Mouse (Mus musculus) 416B (cell line): ENCODE data around the gene Bola2.
A peak's percentile ranks its signal among the peaks of the same experiment; 100 is the strongest.
"Not testable (repeated sequence)": the region's sequence is repeated elsewhere in the genome, so short reads cannot be mapped to it uniquely, and the experiment has no call there.

Source experiments
- DNase-seq: peaks from one replicate; pipeline ENCODE4 v3.0.0; 2011; ENCODE audit warnings: low read depth

Bola2 gene

DNA sequence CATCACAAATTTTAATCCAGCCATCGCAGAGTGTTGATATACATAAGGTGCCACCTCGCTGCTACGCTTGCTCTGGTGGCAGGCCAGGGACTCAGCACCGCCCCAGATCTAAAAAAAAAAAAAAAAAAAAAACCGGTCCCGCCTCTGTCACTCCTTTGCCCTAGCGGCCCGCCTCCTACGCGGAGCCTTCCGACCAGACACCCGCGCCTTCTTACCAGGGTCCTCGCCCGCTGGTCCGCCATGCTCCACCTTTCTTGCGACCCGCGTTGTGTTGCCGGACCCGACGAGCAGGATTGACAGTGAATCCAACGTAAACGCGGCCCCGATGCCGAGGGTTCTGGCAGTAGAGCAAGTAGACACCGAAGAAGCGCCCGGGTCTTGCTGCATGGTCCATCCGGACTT is at the start of gene Bola2:
Gene Bola2, plus strand, starts transcription at position 192 of the 402 bp plus-strand sequence.
- DNase-seq: peak; percentile 92

DNA sequence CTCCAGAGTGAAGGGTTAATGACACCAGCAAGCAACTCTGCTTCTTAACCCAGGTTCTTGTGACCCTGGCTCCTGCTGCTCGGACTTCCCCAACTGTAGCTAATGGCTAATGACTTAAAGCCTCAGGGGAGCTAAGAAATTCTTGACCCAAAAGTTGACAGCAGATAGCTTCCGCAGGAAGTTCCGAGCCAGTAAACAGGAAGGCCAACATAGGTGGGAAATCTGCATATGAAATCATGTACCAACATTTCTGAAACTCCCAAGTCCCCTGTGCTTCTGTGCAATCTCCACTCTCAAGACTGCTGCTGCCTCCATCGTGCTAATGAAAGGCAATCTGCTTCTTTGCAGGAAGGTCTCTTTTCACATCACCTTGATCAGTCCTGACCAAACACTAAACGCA is 49.5 kb upstream of the Bola2 start:
- DNase-seq: no peak

DNA sequence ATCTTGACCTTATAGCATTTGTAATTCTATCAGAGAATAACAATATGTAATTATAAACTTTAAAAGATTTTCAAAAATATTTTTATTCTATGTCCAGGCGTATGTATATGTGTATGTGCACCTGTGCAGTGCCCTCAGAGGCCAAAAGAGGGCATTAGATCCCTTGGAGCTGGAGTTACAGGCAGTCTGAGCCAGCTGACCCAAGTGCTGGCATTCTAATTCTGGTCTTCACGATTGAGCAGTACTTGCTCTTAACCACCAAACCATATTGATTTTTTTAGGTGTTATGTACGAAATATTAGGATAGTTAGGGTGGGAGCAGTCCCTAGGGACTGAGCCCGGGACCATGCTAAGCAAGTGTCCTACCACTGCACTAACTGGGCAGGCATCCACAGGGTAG is 46.7 kb upstream of the Bola2 start:
- DNase-seq: peak; percentile 83

DNA sequence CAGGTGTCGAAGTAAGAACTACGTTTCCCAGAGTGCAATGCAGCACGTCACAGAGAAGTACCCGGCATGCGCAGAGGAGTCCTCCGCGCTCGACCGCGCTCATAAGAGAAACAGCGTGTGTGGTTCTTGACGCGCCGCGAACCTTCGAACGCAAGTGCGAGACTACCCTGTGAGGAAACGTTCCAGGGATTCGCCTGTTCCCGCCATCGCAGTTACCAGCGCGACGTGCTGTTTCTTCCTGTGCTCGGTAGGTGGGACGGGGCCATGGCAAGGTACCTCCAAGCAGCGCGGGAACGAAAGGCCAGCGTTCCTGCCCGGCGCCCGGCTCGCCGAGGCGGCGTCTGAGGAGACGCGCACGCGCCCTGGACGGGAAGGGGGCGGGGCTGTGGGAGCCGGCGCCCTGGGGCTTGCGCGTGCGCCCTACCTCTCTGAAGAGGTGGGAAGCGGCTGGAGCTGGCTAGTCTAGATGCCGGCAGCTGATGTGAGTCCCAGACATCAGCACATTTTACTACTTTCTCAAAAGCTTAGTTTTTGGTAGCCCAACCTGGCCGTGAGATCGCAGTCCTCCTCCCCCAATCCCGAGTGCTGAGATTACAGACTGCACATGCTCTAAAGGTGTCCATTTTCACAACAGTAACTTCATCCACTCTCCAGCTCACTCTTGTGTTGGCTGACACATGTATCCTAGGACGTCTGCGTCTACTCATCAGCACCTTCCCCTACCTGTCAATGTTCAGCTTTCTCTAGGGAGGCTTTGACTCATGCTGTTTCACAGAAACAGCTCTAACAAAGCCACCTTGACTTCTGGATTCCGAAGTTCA is 45.8 kb upstream of the Bola2 start, which contains the start of gene Sgf29:
Gene Sgf29, plus strand, starts transcription at position 79 of the 821 bp plus-strand sequence.
- DNase-seq: peak; percentile 94

DNA sequence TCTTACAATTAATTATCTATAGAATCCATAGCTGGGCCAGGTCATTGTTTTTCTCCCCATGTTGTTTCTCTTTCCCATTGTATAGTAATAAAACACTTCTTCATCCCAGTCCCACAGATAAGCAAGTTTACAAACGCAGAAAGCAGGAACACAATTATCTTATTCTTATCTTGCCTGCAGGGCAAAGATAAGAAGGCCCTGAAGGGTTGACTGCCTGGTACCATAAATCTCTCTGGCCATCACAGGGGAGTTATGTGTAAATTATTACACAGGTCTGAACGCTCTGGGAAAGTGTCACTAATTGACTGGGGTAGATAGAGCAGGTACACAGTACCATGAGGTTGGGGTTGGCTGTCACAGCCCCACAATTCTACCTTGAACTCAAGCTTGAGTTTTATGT is 44.3 kb upstream of the Bola2 start:
- peak; percentile 77 for DNase-seq

DNA sequence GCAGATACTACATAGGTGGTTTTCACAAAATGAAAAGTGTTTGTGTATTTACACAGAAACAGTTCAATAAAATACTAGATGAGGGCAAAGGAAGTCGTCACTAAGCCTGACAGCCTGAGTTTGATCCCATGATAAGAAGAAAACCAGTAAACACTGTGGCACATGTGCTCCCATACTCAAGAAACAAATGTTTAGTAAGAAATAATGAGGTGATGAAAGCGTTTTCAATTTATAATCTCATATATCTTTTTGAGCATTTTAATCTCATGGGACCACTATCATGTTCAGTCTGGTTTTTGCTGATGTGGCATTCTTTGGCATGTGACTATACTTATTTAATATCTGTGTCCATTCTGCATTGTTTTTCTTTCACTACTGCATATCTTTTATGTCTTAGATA is 41.2 kb upstream of the Bola2 start:
- DNase-seq: no peak

DNA sequence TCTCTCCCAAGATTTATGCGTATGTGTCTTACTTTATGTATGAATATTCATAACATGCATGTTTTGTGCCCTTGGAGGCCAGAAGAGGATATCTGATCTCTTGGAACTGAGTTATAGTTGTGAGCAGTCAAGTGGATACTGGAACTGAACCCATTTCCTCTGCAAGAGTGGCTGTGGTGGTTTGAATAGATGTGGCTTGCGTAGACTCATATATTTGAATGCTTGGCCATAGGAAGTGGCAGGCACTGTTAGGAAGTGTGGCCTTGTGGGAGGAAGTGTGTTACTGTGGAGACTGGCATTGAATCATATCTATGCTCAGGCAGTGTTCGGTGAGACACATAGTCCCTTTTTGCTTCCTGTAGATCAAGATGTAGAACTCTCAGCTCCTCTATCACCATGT is 39.5 kb upstream of the Bola2 start:
- peak; percentile 98 for DNase-seq

DNA sequence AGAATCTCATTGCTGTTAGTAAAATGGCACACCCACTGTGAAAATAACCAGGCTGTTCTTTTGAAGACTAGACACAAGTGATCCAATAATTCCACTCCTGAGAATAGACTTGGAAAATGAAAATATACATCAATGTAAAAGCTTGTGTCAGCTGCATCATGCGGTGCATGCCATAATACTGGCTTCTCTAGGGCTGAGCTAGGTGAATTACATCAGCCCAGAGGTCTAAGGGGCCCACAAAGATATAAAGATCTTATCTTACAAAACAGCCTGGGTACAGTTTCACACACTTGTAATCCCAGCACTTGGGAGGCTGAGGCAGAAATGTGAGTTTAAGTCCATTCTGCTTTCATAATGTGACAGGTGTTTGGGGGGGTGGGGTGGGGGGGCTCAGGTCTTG is 37.7 kb upstream of the Bola2 start:
- peak; percentile 49 for DNase-seq

DNA sequence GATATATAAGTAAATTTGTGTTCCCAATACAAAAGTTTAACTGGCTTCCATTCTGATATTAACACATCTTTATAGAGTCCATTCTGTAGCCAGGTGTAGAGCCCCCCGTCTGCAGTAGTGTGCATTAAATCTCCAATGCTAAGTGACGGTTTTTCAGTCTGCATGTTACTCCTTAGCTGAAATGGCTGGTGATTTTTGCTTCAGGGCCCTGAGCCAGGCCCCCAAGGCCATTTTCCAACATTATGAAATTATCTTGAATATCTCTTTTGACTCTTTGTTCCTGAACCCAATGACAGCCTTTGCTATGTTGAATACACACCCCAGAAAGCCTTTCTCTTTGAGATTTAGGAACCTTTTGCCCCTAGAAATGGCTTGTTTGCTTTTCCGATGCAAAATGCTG is 35.4 kb upstream of the Bola2 start:
- no peak for DNase-seq

DNA sequence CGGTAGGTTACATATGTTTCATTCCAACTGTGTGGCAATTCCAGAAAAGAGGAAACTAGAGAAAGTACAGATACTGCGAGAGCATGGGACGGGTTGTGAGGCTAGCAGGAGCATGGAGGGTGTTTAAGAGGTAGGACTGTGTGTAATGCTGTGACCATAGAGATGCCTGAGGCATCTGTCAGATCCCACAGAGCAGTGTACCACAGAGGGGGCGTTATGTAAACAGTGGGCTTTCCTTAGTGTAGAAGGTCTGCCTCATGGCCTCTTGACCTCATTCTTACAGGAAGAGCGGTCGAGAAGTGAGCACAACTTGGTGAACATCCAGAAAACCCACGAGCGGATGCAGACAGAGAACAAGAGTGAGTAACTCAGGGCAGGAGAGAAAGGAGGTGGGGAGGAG is 31.6 kb upstream of the Bola2 start:
- DNase-seq: peak; percentile 90

DNA sequence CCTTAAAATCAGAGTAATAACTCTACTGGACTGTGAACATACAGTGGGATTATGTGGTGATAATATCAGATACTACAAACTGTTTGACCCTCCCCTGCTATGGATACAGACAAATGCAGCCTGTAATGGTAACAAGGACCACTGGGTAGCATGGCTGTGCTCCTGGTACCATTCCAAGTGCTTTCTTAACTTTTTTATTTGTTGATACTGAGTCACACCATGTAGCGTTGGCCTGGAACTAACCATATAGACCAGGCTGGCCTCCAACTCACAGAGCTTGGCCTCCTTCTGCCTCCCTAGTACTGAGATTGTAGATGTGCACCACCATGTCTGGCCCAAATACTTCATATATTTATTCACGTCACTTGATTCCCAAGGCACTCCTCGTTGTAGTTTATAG is 29.9 kb upstream of the Bola2 start:
- no peak for DNase-seq

DNA sequence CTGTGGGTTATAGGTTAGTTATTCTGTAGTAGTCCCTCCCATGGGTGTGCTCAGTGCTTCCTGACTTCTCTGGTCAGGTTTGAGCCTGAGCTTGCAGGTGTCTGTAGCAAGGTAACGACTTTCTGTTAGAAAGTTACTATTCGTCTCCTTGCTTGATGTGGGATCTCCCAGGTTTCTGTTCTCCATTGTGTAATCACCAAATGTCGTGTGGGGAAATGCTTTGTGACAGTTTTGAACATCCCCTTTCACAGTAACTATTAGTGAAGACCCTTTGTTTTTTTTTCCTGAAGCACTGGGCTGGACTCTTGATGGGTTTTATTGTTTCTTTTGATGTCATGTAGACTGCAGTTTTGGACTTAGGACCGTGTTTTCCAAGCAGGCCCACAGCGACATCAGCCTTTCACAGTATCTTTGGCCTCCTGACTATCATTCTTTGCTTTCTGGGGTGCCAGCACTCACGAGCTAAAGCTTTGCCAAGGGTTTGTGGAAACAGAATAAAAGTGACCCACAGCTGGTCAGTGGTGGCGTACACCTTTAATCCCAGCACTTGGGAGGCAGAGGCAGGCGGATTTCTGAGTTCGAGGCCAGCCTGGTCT is 27.6 kb upstream of the Bola2 start:
- DNase-seq: no peak

DNA sequence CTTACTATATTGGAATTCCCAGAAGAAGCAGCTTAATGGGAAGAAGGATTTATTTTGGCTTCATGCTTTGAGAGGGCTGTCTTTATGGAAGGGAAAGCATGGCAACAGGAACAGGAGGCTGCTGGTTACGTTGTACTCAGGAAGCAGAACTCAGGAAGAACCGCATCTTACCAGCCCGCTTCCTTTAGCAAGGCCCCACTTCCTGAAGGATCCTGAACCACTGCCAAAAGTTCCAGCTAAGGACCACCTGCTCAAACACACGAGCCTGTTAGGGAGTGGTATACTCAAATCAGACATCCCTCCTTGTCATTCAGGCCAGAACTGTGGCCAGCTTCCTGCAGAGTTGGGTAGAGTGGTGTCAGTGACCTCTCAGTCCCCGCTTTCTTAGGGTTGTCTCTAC is 26.7 kb upstream of the Bola2 start:
- DNase-seq: peak; percentile 70

DNA sequence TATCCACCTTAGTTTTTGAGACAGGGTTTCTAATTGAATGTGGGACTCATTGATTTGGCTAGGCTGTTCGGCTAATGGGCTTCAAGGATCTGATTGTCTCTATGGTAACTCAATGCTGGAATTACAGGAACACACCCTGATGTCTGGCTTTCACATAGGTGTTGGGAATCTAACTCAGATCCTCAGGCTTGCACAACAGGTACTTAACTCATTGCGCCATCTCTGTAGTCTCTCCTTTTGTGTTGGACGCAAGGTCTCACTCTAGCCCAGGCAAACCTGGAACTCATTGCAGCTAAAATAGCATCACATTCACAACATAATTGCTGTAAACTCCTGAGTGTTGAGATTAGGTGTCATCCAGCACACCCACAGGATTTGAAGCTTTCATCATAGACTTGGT is 25.0 kb upstream of the Bola2 start:
- no peak for DNase-seq

DNA sequence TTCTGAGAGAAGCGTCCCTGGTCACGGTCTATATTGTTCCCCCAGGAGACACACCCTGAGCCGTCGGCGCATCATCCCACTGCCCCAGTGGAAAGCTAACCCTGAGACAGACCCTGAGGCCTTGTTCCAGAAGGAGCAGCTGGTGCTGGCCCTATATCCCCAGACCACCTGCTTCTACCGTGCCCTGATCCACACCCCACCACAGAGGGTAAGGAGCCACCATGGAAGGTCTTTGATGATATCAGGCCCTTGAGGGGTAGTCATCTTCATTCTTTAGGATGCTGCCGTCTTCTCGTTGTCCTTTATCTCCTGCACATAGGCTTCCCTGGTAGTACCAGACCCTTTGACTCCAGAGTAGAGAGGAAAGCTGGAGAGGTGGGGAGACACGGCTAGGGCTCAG is 23.1 kb upstream of the Bola2 start:
- no peak for DNase-seq

DNA sequence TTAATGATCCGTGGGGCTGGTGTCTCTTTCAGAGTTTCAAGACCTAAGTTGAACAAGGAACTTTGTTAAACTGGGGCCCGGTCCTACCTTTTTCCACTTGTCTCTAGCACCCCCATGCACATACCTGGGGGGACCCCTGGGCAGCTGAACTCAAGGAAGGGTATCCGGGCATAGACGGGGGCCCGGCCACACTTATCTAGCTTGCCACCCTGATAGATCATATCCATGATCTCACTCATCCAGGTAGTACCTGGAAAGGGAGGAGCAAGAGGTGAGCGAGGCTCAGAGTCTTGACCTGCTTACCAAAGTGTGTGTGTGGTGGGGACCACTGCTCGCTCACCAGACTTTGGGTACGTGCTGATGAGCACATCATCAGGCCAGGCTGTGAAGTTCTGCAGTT is 20.1 kb upstream of the Bola2 start:
- no peak for DNase-seq

DNA sequence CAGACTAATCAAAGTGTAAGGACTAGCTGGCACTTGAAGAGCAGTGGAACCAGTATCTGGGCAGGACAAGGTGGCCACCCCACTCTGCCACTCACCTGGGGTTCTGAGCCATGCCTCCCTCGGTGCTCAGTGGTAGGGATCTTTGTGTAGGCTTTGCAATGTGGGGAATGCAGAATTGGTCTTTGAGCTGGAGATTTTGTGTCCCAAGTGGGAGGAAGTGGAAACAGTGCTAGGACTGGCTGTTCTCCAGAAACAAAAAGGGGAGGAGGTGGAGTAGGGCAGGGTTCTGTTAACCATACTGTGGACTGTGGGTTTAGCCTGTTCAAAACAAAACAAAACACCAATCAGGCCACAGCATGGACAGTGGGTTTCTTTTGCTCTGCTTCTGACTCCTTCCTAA is 19.0 kb upstream of the Bola2 start, which contains the start of gene Sult1a1:
Gene Sult1a1, minus strand, starts transcription at position 226 of the 400 bp plus-strand sequence.
- DNase-seq: no peak

DNA sequence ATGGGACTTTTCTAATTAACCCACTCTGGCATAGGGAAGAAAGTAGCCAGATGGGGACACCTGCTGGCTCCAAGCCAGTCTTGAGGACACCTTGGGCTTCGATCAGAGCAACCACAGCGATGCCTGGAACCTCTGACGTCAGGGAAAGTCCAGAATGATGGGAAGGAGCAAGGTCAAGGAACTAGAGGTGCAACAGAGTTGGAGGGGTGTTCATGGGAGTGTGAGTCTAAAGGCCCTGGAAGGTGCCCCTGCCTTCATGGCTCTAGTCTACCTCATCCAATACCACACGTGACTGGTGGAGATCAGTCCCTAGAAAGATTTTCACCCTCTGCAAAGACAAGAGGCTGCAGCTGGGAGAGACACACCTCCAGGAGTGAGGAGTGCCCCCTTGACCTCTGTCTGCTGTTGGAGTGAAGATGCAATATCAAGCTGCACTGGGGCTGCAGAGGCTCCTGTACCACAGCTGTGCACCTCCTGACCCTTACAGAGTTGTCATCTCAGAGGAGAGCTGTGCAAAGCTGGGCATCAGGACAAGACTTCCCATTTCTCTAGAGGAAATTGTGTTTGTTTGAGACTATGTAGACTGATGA is 18.5 kb upstream of the Bola2 start:
- DNase-seq: no peak

DNA sequence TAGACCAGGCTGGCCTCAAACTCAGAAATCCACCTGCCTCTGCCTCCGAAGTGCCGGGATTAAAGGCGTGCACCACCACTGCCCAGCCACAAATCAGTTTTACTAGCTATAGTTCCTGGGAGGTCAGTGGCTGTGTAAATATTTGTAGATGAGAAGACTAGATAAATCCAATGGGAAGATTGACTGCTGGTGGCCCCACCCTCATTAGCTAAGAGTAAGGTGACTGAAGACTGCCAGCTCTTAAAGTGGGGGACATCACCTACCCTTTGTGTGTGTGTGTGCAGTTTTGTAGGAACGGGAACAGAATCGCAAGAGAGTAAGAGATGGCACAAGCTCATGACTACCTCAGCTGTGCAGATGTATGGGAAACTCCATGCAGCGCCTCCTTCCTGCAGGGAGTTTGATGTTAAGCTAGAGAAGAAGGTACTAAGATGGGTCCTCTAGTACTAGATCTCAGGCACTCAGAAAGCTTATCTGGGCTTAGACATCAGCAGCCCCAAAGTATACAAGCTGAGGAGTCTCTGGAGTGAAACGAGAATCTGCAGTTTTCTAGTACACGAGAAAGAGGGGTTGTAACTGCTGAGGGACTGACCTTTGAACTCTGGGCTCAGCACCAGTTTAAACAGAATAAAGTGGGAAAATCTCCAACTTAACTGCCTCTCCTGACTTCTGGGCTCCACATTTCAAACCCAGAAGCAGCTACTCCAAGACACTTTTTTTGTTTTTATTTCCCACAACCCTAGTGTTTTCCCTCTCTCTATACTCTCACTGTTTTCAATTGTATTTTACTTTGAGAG is 16.5 kb upstream of the Bola2 start:
- no peak for DNase-seq

DNA sequence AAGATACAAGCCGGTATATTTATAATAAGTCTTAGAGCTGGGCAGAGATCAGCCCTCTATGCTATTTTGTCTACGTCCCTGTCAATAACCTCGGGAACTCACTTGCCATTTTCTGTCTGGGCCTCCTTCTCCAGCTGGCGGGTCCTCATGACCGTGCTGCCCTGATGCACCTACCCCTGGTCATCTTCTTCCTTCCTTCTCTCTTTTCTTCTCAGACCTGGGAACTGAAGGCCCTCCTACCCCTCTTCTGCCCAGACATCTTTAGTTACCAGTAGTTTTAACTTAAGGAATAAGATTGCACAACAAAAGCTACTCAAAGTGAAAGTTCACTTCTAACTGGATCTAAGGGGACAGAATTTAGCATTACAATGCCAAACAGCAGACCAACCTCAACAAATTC is 15.5 kb upstream of the Bola2 start:
- no peak for DNase-seq

DNA sequence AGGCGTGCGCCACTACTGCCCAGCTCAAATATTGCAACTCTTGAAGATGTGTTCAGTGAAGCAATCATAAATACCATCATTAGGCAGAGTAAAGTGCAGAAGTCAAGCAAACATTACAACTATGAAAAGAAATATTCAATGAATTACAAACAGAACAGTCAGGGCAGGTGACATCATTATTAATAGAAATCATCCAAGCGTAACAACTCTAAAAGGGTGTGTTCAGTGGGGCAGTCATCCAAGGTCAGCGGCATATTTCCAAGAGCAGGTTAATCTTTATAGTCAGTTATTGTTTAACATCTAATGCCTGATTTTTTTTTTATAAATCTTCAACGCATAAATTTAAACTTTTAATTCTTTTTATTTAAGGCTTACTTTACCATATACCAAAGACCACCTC is 14.0 kb upstream of the Bola2 start:
- no peak for DNase-seq

DNA sequence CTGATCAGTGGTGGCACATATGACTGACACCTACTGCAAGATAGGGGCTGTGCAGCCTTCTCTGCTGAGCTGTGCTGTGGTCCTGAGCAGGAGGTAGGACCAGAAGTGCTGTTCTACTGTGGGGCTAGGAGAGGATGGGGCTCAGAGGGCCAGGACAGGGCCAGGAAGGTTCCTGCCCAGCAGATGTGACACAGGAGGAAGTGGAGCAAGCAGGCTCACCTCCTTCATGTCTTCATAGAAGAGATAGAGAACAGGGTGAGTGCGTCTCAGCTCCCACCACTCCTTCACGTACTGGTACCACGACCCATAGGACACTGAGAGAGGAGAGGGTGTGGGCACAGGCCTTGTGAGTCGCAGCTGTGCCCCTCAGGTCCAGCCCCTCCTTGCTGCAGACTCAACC is 7.0 kb upstream of the Bola2 start:
- DNase-seq: not testable (repeated sequence)

DNA sequence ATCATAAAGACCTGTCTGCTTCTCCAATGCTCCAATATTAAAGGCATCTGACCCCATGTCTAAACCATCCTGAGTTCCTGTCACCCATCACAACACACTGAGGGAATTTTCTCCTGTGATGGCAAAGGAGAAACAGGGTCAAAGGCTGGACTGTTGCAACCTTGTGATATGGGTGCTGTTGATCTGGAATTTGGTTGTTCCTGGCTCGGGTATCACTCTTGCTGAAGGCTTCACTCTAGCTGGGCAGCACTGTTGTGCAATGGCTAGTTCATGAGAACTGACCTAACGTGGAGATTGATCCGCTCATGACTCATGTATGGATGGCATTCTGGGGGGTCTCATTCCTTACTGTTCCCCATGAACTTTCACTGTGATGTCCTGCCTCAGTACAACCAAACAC is 6.2 kb upstream of the Bola2 start:
- DNase-seq: no peak
